Mouse (Mus musculus): ENCODE results near the gene Gm42715. TPM values are rescaled to one million over a fixed set of nuclear protein-coding genes. Genes with fewer than 3 reads are reported as not detected.

The Gm42715 gene
- polyA plus RNA-seq, 1 experiment from 2014 or later: 9.4 TPM

- Histone ChIP-seq H3K4me1 (peaks cover 18% of the 10 kb centered on the region), H3K27me3 (replicated peaks) (no peaks in the 10 kb centered on the region), H3K9ac (no peak overlapping the region), H3K4me2 (no peak overlapping the region), H3K27ac (replicated peaks) (no peak overlapping the region), H3K36me3 (peaks cover 77% of the 10 kb centered on the region), H3K9me3 (peaks cover 27% of the 10 kb centered on the region), H3K4me3 (no peak overlapping the region)
- WGBS: 94% methylated on average over 29 of the region's 29 CpGs
- ATAC-seq (ENCODE audit: extremely low read depth, insufficient number of reproducible peaks, low FRiP score, low TSS enrichment): no peak
These were observed 91.6 kb downstream of the Gm42715 start for GRCm38 (mm10) chr7:127611011-127611410.

GRCm38 (mm10) chr7:127611561-127611960 lies 92.2 kb downstream of the Gm42715 start:
- H3K9me3 ChIP-seq: peaks cover 27% of the 10 kb centered on the region
- H3K4me3 ChIP-seq: no peak overlapping the region
- peaks cover 72% of the 10 kb centered on the region for H3K36me3 ChIP-seq
- H3K4me2 ChIP-seq: no peak overlapping the region
- H3K27ac ChIP-seq (replicated peaks): no peak overlapping the region
- H3K27me3 ChIP-seq (replicated peaks): no peaks in the 10 kb centered on the region
- 93% methylated on average over 26 of the region's 26 CpGs for WGBS
- no peak overlapping the region for H3K9ac ChIP-seq
- ATAC-seq (ENCODE audit: extremely low read depth, insufficient number of reproducible peaks, low FRiP score, low TSS enrichment): no peak
- peaks cover 23% of the 10 kb centered on the region for H3K4me1 ChIP-seq

- Histone ChIP-seq H3K4me3 (peak overlapping the region; percentile 89), H3K4me1 (peaks cover 23% of the 10 kb centered on the region), H3K27ac (replicated peaks) (no peak overlapping the region), H3K9me3 (peaks cover 27% of the 10 kb centered on the region), H3K4me2 (peak overlapping the region; percentile 77), H3K27me3 (replicated peaks) (no peaks in the 10 kb centered on the region), H3K36me3 (peaks cover 52% of the 10 kb centered on the region), H3K9ac (peak overlapping the region; percentile 99)
- ATAC-seq (ENCODE audit: extremely low read depth, insufficient number of reproducible peaks, low FRiP score, low TSS enrichment): no peak
- WGBS: 86% methylated on average over 8 of the region's 8 CpGs
These were observed 94.1 kb downstream of the Gm42715 start for GRCm38 (mm10) chr7:127613501-127613900.

- H3K4me2 ChIP-seq: peak overlapping the region; percentile 77
- no peak for ATAC-seq (ENCODE audit: extremely low read depth, insufficient number of reproducible peaks, low FRiP score, low TSS enrichment)
These were observed 94.7 kb downstream of the Gm42715 start for GRCm38 (mm10) chr7:127614091-127614490.

GRCm38 (mm10) chr7:127614511-127614890 lies 95.1 kb downstream of the Gm42715 start:
- Histone ChIP-seq H3K9me3 (peaks cover 27% of the 10 kb centered on the region), H3K27ac (replicated peaks) (peak overlapping the region; percentile 89), H3K9ac (peak overlapping the region; percentile 99), H3K4me2 (peak overlapping the region; percentile 77), H3K4me3 (peak overlapping the region; percentile 89), H3K27me3 (replicated peaks) (no peaks in the 10 kb centered on the region), H3K36me3 (peaks cover 42% of the 10 kb centered on the region), H3K4me1 (peaks cover 23% of the 10 kb centered on the region)
- WGBS: under 1% methylated on average over 36 of the region's 44 CpGs
- ATAC-seq (ENCODE audit: extremely low read depth, insufficient number of reproducible peaks, low FRiP score, low TSS enrichment): peak; percentile 44

More at GRCm38 (mm10) chr7:127614091-127614490, 94.7 kb downstream of the Gm42715 start:
- H3K4me1 ChIP-seq: peaks cover 23% of the 10 kb centered on the region
- H3K4me3 ChIP-seq: peak overlapping the region; percentile 89
- H3K27ac ChIP-seq (replicated peaks): peak overlapping the region; percentile 89
- no peaks in the 10 kb centered on the region for H3K27me3 ChIP-seq (replicated peaks)
- H3K9me3 ChIP-seq: peaks cover 27% of the 10 kb centered on the region
- H3K36me3 ChIP-seq: peaks cover 47% of the 10 kb centered on the region
- 24% methylated on average over 8 of the region's 8 CpGs for WGBS
- H3K9ac ChIP-seq: peak overlapping the region; percentile 99

GRCm38 (mm10) chr7:127614891-127615843 lies 95.8 kb downstream of the Gm42715 start, which contains the start of gene Zfp629:
TSS of gene Zfp629 (minus strand) at chr7:127615797.
- Histone ChIP-seq H3K27ac (replicated peaks) (peak within 1 kb of the TSS; percentile 89), H3K9ac (peak within 1 kb of the TSS; percentile 99), H3K36me3 (peaks cover 36% of the 10 kb centered on the region), H3K4me1 (peaks cover 23% of the 10 kb centered on the region), H3K9me3 (peaks cover 22% of the 10 kb centered on the region), H3K4me3 (peak within 1 kb of the TSS; percentile 89), H3K27me3 (replicated peaks) (no peaks in the 10 kb centered on the region), H3K4me2 (peak within 1 kb of the TSS; percentile 77)
- under 1% methylated on average over 46 of the region's 50 CpGs for WGBS
- 0 out of 2 replicates have a peak, but pooled peaks have one; percentile 45 for ATAC-seq (ENCODE audit: extremely low read depth, insufficient number of reproducible peaks, low FRiP score, low TSS enrichment)

- peak overlapping the region; percentile 77; the same call in 1 of the 2 replicates for H3K4me2 ChIP-seq
- WGBS: 66% methylated on average over 1 of the region's 1 CpGs
- no peak overlapping the region for H3K9ac ChIP-seq
- peaks cover 24% of the 10 kb centered on the region for H3K36me3 ChIP-seq
- H3K27ac ChIP-seq (replicated peaks): no peak overlapping the region; the same call in 1 of the 2 replicates
- peaks cover 23% of the 10 kb centered on the region for H3K4me1 ChIP-seq
- H3K4me3 ChIP-seq: no peak overlapping the region
- ATAC-seq (ENCODE audit: extremely low read depth, insufficient number of reproducible peaks, low FRiP score, low TSS enrichment): no peak
- no peaks in the 10 kb centered on the region for H3K27me3 ChIP-seq (replicated peaks)
- peaks cover 11% of the 10 kb centered on the region; the same call in 1 of the 2 replicates for H3K9me3 ChIP-seq
These were observed 97.0 kb downstream of the Gm42715 start for GRCm38 (mm10) chr7:127616336-127616735.

Small RNA genes lying within 50 kb of the gene (microRNA-seq; reads per million reads assigned to microRNA genes)
- gene Gm47278: not detected
- gene Mir7060: not detected

Other genes starting within 250 kb of the Gm42715 start
- 57.1 and 61.6 TPM in 2 replicates for gene Sephs2, start 245.5 kb upstream of the Gm42715 start, polyA plus RNA-seq (2015; fragmentation: Nextera tagmentation; extraction: Ambion mirVana)
- gene Itgal, start 223.3 kb upstream of the Gm42715 start, polyA plus RNA-seq (2015; fragmentation: Nextera tagmentation; extraction: Ambion mirVana): 0.98 and 1.2 TPM in 2 replicates
- gene Zfp768, start 174.0 kb upstream of the Gm42715 start, polyA plus RNA-seq (2015; fragmentation: Nextera tagmentation; extraction: Ambion mirVana): 16.5 and 16.6 TPM in 2 replicates
- 4.7 and 5.3 TPM in 2 replicates for gene Zfp747, start 143.5 kb upstream of the Gm42715 start, polyA plus RNA-seq (2015; fragmentation: Nextera tagmentation; extraction: Ambion mirVana)
- 3.6 TPM in 2 replicates for gene 9130019O22Rik, start 132.4 kb upstream of the Gm42715 start, polyA plus RNA-seq (2015; fragmentation: Nextera tagmentation; extraction: Ambion mirVana)
- 4.3 and 4.9 TPM in 2 replicates for gene E430018J23Rik, start 126.0 kb upstream of the Gm42715 start, polyA plus RNA-seq (2015; fragmentation: Nextera tagmentation; extraction: Ambion mirVana)
- gene Zfp764, start 112.8 kb upstream of the Gm42715 start, polyA plus RNA-seq (2015; fragmentation: Nextera tagmentation; extraction: Ambion mirVana): 4.6 and 5.0 TPM in 2 replicates
- 13.5 and 16.3 TPM in 2 replicates for gene Zfp688, start 97.5 kb upstream of the Gm42715 start, polyA plus RNA-seq (2015; fragmentation: Nextera tagmentation; extraction: Ambion mirVana)
- gene Zfp689, start 70.4 kb upstream of the Gm42715 start, polyA plus RNA-seq (2015; fragmentation: Nextera tagmentation; extraction: Ambion mirVana): 5.1 and 5.2 TPM in 2 replicates
- 27.3 and 27.7 TPM in 2 replicates for gene Prr14, start 60.0 kb upstream of the Gm42715 start, polyA plus RNA-seq (2015; fragmentation: Nextera tagmentation; extraction: Ambion mirVana)
- 7.3 and 7.7 TPM in 2 replicates for gene Fbrs, start 40.4 kb upstream of the Gm42715 start, polyA plus RNA-seq (2015; fragmentation: Nextera tagmentation; extraction: Ambion mirVana)
- gene Srcap, start 7.6 kb upstream of the Gm42715 start, polyA plus RNA-seq (2015; fragmentation: Nextera tagmentation; extraction: Ambion mirVana): 30.9 and 33.1 TPM in 2 replicates
- gene Tmem265, start 41.8 kb downstream of the Gm42715 start, polyA plus RNA-seq (2015; fragmentation: Nextera tagmentation; extraction: Ambion mirVana): 0.47 and 3.5 TPM in 2 replicates
- gene Phkg2, start 53.8 kb downstream of the Gm42715 start, polyA plus RNA-seq (2015; fragmentation: Nextera tagmentation; extraction: Ambion mirVana): 30.2 and 34.3 TPM in 2 replicates
- 7.8 and 8.4 TPM in 2 replicates for gene Ccdc189, start 69.0 kb downstream of the Gm42715 start, polyA plus RNA-seq (2015; fragmentation: Nextera tagmentation; extraction: Ambion mirVana)
- 25.7 and 26.9 TPM in 2 replicates for gene Rnf40, start 69.2 kb downstream of the Gm42715 start, polyA plus RNA-seq (2015; fragmentation: Nextera tagmentation; extraction: Ambion mirVana)
- gene Zfp629, start 96.2 kb downstream of the Gm42715 start, polyA plus RNA-seq (2015; fragmentation: Nextera tagmentation; extraction: Ambion mirVana): 8.4 and 9.5 TPM in 2 replicates
- gene Bcl7c, start 189.3 kb downstream of the Gm42715 start, polyA plus RNA-seq (2015; fragmentation: Nextera tagmentation; extraction: Ambion mirVana): 30.7 and 35.8 TPM in 2 replicates
- 4.6 TPM in 2 replicates for gene Ctf1, start 193.2 kb downstream of the Gm42715 start, polyA plus RNA-seq (2015; fragmentation: Nextera tagmentation; extraction: Ambion mirVana)
- gene Ctf2, start 212.6 kb downstream of the Gm42715 start, polyA plus RNA-seq (2015; fragmentation: Nextera tagmentation; extraction: Ambion mirVana): 0.08 TPM in 1 of 2 replicates, not detected in the other
- 1.8 and 3.0 TPM in 2 replicates for gene Fbxl19, start 225.0 kb downstream of the Gm42715 start, polyA plus RNA-seq (2015; fragmentation: Nextera tagmentation; extraction: Ambion mirVana)

All from heart, embryonic 13.5 days (tissue).